Mouse (Mus musculus): ENCODE data around the gene Trem2.
"Not testable (repeated sequence)": the region's sequence is repeated elsewhere in the genome, so short reads cannot be mapped to it uniquely, and the experiment has no call there.

- TF ChIP-seq CTCF (IDR thresholded peaks at IDR 0.05; ENCODE audit: low read depth); EP300 (optimal IDR thresholded peaks at IDR 0.05): not testable (repeated sequence)
These were observed 30.2 kb upstream of the Trem2 start, which contains the start of gene B430306N03Rik for GRCm38 (mm10) chr17:48315905-48316579.

Data from stomach, postnatal 0 days (tissue).